Mouse (Mus musculus) cerebellum, postnatal 10 days (tissue): ENCODE measurements at regions not wholly inside any gene's neighbourhood (a gene's known extent, or its start where the extent isn't known, plus 50 kb on each side); places are given as distances from the start of the nearest gene placed in this dataset.

Source experiments
- DNase-seq, 2 experiments: peaks; one replicate each; pipeline ENCODE4 v3.0.0; 2021; ENCODE audit warnings: mixed read lengths in 2 of 2

- DNase-seq = peak; percentile 55 to 62
Measured at GRCm38 (mm10) chr6:96745906-96746305, 314.3 kb downstream of the Fam19a4 start.

- no peak for DNase-seq
Measured at GRCm38 (mm10) chr6:96716931-96717330, 343.3 kb downstream of the Fam19a4 start.

GRCm38 (mm10) chr6:96709761-96710160 lies 350.5 kb downstream of the Fam19a4 start:
- DNase-seq = peak; percentile 3 to 4
